Mouse (Mus musculus) erythroblast, embryonic 14.5 days (primary cell): Measurements from ENCODE around the gene Tnxb.

Experiments
- GATA1 ChIP-seq: IDR thresholded peaks from 2 replicates; pipeline ENCODE4 v1.6.1; 2012; ENCODE audit warnings: low read length, inconsistent platforms, mixed read lengths
- TAL1 ChIP-seq: IDR thresholded peaks from 3 replicates; pipeline ENCODE4 v1.6.1; 2012; ENCODE audit warnings: low read length, inconsistent platforms, mixed read lengths

GRCm38 (mm10) chr17:34657271-34657670 lies 13.1 kb upstream of the Tnxb start:
- TF ChIP-seq GATA1 (no peak), TAL1 (no peak)
